Mouse (Mus musculus) Muller cell, postnatal 12 days (primary cell): ENCODE results near the gene AL732309.1.
A peak's percentile ranks its signal among the peaks of the same experiment; 100 is the strongest.

ENCODE experiments used
- DNase-seq: peaks from one replicate; pipeline ENCODE4 v3.0.0-alpha.2; 2015; ENCODE audit errors: inconsistent ontology term

AL732309.1 gene

DNA sequence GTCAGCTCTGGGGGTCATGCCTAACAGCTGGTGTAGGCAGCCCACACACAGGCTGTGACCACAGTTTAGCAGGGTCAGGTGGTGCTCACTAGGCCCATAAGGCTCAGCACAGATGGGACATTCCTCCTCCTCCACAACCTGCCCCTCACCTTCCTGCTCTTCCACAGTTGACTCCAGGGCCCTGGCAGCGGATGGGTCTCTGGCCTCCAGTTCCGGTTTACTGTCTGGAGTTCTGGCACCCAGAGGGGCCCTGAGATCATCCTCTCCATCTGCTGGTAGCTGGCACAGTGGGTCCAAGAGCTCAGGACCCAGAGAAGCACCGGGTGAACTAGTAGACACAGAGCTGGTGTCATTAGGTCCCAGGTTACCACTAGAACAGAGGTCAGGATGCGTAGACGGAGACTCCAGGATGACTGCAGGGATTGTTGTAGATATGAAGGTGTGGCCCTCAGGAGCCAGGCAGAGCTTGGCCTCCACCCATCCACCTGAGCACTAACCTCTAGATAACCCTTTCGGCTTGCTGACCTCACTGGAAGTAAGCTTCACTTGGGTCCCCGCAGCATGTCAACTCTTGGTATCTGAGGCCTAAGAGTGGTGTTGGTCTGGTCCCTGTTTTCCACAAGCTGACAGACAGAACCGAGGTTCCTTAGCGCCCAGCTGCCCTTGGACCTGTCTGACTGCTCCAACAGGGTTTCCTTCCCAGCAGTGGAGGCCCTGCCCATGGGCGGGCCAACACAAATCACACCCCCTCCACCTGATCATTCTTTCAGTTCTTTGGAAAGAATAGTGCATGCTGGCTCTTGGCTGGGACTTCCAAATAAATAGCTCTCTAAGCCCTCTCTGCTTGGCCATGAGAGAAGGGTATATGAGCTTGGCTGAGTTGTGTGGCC lies at the start of gene AL732309.1:
AL732309.1 (minus strand) TSS at position 681 of the 890 bp plus-strand sequence.
- no peak for DNase-seq

DNA sequence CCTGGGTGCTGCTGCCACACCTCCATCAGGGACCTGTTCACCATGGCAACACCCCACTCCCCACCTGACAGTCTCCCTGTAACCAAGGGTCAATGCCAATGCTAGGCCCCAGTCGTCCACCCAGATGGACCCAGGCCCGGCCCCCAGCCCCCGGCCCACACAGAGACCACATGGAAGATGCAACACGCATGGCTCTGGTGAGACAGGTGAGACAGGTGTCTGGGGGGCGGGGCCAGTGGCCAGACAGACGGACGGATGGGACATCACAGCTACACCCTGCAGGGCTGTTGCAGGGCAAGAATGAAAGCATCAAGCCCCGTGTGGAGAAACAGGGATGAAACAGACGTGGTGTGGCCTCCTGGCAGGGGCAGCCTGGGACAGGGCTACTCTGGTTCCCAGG lies 47.0 kb upstream of the AL732309.1 start:
- DNase-seq = no peak

DNA sequence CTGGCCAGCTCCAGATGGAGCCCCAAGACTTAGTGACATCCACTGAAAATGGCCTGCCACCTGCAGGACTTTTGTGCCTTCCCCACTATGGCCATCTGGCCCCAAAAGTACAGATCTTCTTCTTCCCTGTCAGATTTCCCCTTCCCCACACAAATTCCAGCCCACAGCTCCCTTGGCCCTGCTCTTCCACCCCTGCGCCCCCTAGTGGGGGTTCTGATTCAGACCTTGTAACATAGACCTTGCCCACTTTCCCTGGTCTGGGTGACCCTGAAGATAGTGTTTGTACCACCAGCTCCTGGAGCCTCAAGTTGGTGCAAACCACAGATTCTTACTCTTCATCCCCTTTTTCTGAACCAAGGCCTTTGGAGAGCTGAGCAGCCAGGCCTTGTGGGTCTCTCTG lies 46.2 kb upstream of the AL732309.1 start:
- DNase-seq = peak; percentile 72

DNA sequence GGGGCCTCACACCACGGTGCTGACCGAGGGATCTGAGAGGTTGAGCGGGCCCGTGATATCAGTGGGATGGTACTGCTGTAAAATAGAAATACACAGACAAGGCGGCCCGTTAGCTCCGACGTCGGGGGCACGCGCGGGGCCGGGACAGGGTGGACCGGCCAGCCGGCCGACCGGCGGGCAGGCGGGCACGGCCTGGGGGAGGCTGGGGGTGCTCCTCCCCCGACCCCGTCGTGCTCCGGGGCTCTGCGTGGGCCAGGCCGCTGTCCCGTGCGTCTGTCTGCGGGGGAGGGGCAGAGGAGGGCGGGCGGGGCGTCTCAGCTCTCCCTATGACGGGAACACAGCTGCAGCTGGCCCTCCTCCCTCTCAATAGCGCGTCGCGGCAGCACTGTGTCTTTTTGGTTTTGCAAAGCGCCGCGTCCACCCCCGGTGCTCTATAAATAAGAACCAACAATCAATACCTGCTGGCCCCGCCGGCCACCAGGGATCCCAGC lies 45.4 kb upstream of the AL732309.1 start:
- DNase-seq = no peak

DNA sequence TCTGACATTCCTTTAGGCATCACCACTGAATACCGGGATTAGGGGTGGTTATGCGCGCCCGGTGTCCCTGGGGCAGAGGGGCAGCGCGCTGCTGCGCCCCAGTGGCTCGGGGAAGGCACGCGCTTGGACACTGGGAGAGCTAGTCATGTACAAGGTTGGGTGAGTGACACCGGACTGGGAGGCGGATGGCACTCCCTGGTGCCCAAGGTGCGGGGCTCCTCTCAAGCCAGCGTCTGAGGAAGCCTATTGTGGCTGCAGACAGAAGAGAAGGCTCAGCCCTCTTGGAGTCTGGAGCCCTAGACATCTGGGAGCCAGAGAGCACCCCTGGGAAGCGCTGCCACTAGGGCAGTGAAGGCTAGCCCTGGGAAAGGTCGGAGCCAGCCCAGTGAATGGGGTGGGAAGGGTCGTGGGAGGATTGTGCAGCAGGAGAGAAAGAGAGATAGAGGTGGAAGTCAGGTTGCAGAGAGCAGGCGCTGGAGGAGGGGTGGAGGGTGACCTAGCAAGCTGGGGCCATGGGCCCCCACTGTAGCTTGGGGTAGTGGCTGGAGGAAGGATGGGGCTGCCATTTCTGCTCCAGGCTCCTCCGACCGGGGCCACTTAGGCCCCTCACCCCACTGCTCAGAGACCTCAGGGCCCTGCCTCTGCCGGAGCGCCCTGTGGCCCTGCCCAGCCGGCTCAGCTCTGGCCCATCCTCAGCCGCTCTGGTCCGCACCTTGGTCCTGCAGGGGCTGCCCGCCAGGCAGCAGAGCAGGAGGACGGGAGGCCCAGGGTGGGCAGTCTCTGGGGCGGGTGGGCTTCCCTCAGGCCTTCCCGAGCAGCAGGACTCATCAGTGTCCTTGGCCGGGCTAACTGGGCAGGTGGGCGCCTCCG lies 44.8 kb upstream of the AL732309.1 start:
- no peak for DNase-seq

DNA sequence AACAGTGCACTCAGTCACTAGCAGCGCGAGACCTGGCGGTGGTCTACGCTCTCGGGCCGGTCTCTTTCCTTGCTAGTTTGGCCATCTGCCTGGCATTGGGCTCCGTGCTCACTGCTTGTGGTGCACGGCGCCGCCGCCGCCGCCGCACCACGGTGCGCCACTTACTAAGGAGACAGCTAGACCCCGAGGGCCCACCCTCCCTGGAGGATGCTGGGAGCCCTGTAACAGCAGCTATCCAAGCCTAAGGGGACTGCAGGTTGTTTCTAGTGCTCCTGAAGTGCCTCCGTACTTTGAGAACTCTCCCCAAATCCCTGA lies 44.1 kb upstream of the AL732309.1 start:
- peak; percentile 12 for DNase-seq

DNA sequence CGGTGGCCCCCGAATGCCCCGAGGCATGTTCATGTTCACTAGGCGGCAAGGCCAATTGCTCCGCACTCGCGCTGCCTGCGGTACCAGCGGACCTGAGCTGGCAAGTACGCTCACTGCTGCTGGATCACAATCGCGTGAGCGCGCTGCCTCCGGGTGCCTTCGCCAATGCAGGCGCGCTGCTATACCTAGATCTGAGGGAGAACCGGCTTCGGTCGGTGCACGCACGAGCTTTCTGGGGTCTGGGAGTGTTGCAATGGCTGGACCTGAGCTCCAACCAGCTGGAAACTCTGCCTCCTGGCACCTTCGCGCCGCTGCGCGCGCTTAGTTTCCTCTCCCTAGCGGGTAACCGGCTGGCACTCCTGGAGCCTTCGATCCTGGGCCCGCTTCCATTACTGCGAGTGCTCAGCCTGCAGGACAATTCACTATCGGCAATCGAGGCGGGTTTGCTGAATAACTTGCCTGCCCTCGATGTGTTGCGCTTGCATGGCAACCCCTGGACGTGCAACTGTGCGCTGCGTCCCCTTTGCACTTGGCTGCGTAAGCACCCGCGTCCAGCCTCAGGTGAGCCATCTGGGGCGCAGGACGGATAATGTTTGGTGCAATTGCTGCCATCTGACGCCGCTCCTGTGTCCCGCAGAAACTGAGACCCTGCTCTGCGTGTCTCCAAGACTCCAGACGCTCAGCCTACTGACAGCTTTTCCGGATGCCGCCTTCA lies 43.6 kb upstream of the AL732309.1 start:
- no peak for DNase-seq

DNA sequence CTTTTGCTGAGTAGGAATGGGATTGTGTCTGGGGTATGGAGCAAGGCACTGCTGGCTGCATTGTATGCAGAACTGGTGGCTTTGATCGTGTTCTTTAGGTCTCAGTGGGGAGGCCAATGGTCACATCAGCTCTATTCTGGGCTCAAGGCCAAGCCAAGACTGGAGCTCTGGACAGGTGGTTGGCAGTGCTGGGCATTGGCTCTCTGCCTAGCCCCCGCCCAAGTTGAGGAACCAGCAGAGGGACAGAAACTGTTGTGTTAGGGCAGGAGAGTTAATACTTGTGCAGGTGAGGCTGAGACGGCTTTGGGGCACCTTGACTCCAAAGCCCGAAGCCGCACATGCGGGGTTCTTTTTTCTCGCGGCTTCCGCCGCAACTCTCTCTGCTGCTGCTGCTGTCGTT lies 43.0 kb upstream of the AL732309.1 start, which contains the start of gene Lrrc26:
Lrrc26 (plus strand) TSS at position 265 of the 400 bp plus-strand sequence.
- no peak for DNase-seq

DNA sequence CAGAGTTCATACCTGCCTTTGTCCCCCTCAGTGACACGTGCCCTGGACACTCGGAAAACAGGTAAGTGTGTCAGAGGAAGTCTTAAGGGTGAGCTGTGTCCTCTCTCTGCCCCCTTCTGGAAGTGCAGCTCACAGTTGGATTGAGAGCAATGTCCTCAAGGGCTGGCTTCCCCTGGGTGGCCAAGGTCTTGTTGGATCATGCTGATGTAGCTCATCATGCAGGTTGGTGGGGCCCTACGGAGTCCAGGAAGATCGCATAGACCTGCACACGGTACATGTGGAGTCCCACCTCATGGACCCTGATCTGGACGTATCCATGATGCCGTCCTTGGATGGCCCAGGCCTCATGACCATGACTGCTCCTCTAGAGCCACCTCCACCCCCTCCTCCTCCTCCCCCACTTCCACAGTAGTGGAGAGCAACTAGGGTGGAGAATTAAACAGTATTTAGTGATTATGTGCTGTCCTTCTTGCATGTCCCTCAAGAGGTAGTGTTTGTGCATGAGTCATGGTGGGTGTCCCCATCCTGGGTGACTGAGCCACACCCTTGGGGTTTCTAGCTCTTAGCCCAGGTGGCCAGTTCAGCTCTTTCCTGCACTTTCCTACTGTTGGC lies 42.2 kb upstream of the AL732309.1 start:
- no peak for DNase-seq

DNA sequence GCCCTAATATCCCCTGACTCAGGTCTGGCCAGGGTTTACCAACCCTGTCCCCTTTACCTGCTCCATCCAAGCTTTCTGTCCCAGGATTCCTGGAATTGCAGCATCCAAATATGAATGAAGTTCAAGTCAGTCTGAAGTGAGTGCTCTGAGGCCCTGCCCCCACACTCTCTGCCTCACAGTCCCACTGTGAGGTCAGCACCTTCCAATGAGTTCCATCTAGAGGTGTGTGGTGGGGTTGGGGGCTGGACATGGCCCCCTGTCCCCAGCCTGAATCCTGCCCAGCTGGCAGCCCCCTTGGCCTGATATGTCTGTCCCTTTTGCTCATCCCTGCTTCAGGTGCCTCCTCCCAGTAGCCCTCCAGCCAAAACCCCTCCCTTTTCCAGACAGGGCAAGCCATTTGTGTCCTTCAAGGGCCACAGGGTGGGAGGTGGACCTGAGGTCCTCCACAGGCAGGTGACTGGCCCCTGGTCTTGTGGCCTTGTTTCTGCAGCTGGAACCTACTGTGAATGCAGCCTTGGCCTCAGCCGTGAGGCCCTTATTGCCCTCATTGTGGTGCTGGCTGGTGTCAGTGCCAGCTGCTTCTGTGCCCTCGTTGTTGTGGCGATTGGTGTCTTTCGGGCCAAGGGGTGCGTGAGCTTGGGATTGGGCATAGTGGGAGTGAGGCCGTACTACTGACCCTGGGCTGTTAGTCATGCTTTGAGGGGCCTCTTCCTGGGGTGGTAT lies 41.4 kb upstream of the AL732309.1 start, which contains the start of gene Tmem210:
Tmem210 (plus strand) TSS at position 219 of the 723 bp plus-strand sequence.
- no peak for DNase-seq

DNA sequence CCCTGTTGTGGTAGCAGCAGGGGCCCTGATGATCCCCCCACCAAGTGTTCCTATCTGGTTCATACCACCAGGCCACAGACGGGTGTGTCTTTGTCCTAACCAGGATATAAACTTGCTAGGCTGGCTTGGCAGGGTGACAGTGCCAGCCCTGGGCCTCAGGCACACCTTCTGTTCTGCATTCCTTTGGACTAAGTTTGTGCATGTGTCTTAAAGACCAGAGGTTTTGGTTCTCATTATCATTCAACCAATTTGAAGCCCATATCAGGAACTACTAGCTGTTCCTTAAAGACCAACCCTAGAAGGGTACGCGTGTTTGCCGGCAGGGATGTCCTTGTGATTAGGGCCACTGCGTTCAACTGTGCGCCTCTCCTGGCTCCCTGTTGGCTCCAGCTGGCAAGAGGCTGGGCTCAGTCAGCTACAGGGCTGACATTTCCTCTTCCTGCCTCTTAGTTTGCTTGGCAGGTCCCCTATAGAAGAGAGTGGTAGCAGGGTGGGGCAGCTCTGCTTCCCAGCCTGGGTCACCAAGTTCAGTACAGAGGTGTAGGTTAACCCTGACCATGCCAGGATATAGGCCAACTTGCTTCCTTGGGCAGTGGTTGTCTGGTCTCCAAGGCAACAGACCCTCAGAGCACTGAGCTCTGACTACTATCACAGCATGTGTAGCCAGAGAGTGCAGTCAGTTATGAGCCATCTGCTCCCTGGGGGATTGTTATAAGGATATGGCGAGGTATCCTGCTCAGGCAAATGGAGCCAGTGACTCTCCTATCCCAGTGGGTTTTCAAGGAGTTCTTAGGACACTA lies 40.4 kb upstream of the AL732309.1 start:
- no peak for DNase-seq

DNA sequence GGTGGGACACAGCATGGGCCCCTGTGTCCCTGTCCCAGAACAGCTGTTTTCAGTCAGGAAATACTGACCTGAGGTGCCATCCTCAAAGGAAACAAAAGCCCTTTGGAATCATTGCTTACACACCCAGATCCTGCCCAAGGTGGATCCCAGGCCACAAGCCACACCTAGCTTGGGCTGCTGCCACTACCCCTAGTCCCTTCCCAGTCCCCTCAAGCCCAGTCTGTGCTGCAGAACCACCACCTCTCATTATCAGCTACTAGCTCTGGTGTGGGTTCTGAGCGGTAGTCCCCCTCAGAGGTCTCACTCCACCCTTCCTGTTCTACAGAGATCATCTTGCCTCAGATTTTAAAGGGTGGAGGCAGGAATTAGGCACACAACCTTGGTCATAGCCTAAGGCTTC lies 39.7 kb upstream of the AL732309.1 start:
- no peak for DNase-seq

DNA sequence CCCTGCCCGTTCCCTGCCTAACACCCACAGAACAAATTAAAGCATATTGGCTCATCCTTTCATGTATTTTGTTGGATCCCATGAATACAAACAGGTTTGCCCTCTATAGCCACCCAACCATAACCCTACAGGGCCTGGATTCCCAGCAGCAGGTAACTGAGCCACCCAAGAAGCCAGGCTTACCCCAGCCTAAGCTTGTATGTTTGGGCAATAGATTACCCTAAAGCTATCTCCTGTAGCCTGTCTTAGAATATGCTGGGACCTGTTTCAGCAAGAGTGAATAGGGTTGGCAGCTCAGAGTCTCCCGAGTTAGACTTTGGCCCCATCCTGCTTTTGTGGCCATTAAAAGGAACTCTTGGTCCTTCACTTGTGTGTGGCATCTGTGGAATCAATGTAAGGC lies 38.9 kb upstream of the AL732309.1 start:
- no peak for DNase-seq

DNA sequence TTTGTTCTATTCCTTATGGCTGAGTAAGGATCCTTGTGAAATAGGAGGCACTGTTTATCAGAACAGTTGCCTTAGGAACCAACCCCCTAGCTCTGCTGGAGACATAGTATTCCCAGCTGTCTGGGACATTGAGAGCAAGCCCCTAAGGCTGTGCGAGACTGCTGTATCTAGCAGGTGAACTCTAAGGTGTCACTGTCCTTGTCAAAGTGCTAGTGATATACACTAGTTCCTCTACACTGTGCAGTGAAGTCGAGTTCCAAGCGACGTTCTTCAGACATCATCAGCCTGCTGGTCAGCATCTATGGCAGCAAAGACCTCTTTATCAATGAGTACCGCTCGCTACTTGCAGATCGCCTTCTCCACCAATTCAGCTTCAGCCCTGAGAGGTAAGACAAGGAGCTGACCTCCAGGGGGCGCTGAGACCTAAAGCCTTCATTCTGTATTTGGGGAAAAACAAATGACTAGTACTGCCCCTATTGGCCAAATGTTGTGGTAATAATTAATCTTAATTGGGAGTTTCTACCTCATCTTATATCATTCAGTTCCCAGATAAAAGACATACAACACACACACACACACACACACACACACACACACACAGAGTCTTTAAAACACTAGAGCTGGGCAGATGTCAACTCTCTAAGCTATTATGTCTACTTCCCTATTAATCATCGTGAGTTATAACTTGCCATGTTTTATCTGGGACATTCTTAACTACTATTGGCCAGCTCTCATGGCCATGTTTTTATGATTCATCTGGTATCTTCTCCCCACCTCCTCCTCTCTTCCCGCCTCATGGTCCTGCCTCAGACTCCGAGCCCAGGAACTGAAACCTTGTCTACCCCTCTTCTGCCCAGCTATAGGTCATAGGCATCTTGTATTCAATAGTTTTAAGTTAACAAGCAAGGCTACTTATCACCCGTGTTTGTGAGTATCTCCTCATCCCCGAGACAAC lies 32.5 kb upstream of the AL732309.1 start:
- peak; percentile 70 for DNase-seq

DNA sequence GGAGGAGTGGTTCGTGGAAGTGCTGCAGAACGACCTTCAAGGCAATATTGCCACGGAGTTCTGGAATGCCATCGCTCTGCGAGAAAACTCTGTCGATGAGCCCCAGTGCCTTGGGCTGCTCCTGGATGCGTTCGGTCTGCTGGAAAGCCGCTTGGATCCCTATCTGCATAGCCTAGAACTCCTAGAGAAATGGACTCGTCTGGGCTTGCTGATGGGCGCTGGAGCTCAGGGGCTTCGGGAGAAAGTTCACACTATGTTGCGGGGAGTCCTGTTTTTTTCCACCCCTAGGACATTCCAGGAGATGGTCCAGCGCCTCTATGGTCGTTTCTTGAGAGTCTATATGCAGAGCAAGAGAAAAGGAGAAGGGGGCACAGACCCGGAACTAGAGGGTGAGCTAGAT lies 26.3 kb upstream of the AL732309.1 start:
- no peak for DNase-seq

DNA sequence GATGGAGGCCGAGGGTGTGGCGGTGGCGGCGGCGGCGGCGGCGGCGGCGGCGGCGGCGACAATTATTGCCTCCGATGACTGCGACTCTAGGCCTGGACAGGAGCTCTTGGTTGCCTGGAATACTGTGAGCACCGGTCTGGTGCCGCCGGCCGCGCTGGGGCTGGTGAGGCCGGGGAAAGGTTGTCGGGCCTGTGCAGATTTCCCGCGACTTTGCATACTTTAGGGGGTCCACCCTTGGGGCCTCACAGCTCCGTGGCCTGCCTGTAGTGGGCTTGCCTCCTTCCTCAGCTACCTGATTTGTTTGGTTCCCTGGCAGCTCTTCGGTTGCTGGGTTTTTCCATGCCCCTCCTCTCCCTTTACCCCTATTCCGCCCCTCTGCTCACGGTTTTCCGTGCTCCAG lies 25.9 kb upstream of the AL732309.1 start:
- no peak for DNase-seq

DNA sequence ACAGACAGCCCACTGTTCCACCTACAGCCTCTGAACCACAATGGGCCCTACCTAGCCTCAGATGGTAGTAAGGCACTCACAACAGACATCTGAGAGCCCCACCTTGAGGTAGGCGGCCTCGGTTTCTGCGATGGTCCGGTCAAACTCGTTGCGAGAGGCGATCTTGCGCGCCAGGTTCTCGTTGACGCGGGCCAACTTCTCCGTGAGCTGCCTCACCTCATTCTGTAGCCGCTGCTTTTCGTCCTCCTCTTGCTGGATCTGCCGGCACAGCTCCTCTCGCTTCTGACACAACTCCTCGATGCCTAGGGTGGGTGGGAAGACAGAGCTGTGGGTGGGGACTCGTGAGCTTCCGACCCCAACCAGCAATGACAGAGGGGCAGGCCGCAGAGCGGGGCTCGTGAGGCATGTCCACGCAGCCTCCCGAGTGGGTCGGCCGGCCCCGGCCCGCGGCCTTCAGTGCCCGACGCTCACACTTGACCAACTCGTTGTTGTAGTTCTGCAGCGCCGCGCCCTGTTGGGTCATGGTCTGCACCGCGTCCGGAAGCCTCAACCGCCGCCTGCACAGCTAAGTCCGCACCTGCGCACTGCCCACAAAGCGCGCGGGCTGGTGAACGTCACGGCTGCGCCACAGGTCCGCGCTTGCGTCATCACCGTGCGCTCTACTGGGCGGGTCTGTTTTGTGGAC lies 25.3 kb upstream of the AL732309.1 start, which contains the start of the genes Ssna1 and Anapc2:
Ssna1 (minus strand) TSS at position 612 of the 685 bp plus-strand sequence.
Anapc2 (plus strand) TSS at position 652 of the 685 bp plus-strand sequence.
- peak; percentile 98 for DNase-seq

DNA sequence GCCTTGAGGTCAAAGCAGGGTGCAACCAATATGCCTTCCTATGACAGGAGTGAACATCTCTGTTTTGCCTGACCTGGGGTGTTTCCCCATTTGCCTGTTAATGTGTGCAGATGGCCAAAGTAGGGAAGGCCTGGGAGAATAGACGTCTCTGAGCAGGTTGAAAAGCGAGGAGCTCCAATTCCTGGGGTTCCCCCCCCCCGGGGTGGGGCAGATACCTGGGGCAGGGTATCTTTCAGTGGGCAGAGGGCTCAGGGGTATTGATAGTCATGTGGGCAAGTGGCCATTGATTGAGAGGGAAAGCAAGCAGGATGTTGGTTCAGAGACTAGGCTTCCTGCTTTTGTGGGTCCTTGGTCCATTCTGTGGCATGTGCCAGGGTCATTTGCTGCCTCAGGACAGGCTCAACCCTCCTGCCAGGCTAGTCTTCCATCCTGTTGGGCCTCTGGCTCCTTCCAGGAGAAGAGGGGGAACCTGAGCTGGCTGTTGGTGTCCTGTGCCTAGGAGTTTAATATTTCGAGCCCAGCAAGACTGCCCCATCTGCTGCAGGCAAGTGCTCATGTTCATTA lies 21.2 kb upstream of the AL732309.1 start:
- DNase-seq = no peak
